Mouse (Mus musculus) retina, postnatal 1 day (tissue): ENCODE measurements around the gene Smarcd3.

Experiments used
- DNase-seq: peaks from one replicate; pipeline ENCODE4 v3.0.0-alpha.2; 2012

Smarcd3 gene

DNA sequence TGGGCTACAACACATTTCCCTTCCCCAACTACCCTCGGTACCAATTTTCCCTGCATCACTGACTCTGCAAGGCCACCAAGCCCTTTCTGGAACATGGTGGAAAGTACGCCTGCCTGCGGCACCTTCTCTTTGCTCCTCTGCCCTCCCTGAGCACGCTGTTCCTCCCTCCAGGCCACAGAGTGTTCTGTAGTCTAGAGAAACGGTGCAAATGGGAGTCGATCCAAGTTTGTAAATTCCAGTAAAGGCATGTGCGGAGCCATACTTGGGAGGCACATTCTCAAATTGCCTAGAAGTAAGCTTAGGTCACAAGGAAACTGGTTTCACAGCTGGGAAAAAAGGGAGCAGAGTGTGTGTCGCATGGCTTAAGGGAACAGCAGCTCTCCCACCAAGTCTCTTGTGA, 4.1 kb downstream of the Smarcd3 start:
- DNase-seq = no peak

DNA sequence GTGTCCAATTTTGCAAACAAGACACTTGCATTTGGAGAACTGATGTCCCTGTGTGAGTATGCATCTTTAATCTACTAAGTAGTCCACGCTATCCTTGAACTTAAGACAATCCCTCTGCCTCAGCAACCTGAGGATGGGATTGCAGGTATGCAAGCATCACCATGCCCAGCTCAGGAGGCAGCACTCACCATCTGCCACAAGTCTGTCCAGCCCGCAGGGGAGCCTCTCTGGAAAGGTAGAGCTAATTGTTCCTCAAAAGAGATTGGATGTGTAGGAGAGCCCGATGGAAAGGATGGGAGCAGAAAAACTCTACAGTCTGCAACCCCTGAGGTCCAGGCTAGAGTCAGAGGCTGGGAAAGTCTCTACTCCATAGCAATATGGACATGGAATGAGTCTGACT, 5.3 kb downstream of the Smarcd3 start:
- no peak for DNase-seq

DNA sequence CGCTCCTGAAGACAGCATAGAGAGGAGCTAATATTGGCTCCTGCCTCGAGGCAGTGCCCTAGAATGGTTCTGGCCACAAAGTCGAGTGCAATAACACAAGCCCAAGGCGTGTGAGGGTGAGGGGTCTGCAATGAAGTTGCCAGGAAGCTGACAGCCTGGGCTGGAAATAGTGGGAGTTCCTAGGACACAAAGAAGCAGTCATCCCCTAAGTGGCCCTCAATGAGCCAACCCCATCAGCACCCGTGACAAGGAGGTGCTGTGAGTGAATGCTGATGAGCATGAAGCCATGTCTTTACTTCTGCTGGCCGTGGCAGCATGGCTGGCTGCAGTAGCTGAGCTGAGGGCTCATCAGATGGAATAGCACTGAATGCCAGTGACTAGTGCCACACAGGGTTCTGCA, 9.1 kb downstream of the Smarcd3 start:
- no peak for DNase-seq

DNA sequence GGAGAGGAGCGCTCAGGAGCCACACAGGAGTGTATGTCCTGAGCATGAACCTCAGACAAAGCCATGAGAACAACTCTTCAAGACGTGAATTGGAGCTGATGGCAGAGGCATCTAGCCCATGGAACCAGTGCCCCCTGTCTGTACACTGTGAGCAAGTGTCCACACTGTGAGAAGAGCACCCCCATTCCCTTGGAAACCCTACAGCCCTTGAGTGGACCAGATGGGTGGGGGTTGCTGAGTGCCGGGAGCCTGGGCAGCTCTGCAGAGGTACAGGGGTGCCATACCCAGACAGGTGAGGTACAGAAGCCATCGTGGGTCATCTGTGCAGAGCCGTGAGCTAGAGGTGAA, 11.9 kb downstream of the Smarcd3 start:
- no peak for DNase-seq

DNA sequence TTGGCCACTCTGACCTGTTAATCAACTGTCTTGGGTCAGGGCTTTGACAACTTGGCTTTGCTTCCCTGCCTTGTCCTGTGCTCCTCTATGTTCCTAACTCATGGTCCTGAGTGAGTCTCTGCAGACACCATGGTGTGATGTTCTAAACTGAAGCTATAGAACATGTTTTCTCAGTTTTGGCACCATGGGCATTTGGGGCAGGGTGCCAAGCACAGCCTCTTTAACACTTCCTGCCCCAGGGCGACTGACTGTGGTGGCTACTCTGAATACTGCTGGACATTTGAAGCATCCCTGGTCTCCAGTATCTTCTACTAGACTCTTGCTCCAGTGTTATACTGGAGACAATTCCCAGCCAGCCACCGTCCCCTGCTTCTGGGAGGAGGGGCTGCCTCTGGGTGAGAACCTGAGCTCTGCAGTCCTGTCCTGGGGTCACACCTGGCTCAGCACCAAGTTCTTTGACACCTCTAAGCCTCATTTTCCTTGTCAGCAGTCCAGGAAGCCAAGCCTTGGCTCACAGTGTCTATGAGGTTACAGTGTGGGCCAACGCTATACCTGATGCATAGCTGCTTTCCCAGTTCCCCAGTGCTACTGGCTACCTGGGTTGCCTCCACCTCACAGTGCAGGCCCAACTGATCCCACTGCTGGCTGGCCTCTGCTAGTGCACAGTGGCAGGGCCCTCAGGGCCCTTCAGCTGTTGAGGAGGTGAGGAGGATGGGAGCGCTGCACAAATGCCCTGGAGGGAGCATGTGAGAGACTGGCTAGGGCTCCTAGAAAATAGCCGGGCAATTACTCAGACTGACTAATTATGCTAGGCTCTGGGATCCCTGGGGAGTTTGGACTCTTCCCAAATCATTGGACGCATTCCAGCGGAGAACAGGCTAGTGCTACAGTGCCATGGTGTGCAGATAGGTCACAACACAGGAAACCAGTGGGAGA, 12.6 kb downstream of the Smarcd3 start:
- peak; percentile 91 for DNase-seq

DNA sequence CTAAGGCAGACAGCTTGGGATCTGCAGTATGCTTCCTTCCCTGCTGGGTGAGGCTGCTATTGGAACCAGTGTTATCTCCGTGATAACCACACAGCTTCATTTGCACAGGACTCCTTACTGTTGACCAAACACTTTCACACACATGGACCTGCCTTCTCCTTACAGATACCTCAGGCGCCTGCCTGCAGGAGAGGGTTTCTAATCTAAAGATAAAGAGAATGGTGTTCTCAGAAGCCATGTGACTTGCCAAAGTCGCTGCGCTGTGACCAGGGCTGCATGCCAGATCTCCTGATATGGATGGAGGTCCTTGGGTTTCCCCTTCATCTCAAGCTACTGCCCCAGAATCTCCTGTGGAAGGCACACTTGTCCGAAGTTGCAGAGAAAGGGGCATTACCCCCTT, 14.8 kb downstream of the Smarcd3 start:
- no peak for DNase-seq

DNA sequence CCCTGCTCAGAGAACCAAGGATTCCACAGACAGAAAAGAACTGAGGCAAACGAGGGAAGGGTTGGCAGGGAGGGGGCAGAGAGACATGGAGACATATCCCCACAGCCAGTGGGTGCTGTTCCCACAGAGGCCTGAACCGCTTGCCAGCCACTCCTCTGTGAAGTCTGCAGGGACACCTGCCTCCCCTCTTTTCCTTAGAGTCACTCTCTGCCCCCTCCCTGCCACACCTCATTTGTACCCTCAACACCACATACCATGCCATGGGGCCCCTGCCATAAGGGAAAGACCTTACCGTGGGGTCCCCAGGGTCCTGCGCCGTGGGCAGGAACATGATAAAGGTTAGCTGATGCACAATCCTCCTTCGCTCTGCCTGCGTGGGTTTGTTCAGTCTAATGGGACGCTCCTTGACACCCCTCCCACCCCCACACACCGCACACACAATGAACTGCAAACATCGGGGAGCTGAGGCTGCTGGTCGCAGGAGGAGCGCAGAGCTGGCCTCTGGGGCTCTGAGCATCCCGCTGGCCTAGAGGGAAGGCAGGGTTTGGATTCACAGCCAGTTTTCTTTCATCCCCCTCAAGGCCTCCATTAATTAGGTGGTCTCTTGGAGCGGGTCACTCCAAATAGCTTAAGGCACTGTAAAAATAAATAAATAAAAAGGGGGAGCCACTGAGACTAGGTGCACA, 18.1 kb downstream of the Smarcd3 start:
- peak; percentile 49 for DNase-seq

DNA sequence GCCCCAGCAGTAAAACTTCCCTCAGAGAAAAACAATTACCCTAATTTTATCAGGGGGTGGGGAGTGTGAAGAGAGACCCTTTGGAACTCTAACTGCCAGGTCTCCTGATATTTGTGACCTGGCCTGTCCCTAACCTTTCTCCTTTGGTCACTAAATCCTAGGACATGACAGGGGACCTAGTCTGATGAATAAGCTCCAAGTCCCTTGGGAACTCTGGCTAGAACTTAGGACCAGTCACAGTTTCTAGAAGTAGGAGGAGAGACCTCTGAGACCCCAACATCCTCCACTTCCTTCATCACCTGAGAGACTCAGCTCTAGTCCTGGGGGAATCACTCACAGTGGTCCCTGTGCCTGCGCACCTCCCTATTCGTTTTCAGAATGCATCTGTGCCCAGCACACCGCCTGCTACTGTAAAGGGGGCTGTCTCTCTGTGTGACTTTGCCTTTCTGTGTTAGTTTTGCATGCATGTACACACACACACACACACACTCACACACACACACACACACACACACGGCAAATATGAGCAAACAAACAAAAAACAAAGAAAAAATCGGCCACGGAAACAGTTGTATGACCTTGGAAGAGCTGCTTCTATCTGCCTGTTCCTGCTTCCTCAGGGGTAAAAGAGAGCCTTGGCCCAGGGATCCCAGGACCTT, 18.8 kb downstream of the Smarcd3 start:
- DNase-seq = no peak

DNA sequence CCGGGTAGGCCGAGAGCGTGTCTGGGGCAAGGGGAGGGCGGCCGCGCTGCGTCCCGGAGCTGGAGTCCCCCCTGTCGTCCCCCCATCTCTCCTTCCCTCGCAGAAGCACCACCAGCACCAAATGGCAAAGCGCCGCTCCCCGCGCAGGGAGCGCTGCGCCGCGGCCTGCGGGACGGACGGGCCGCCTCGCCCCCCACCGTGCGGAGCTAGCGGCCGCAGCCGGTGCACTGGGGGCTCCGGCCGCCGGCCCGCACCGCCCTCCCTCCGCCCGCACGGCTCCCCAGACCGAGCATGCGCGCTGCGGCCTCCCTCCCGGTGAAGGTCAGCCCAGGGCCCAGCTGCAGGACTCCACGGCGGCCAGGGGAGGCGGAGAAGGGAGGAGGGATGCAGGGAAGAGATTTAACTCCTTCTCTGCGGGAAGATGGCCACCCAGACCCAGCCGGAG, 19.5 kb downstream of the Smarcd3 start:
- peak; percentile 96 for DNase-seq

DNA sequence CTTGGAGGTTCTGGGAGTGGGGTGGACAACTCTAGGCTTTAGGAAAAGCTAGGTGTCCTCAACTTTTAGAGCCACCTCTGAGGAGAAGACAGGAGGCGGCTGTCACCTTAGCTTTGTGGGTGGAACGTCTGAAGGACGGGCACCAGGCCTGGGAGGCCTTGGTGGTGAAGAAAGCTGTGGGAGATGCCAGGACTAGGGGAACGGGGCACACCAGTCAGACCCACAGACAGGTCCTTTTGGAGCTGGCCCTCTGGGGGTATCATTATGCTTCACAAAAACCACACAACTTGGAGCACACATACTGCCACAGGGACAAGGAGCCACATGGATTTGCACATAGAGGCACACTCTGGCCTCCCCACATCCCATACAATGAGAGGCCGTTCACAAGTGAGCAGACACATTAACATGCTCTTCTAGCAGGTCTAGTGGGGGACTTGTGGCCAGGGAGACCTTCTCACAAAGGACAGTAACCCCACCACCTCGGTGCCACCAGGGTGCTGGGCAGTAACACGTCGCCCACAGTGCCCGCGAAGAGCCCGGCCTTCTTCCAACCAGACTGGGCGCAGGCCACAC, 20.0 kb downstream of the Smarcd3 start:
- no peak for DNase-seq

DNA sequence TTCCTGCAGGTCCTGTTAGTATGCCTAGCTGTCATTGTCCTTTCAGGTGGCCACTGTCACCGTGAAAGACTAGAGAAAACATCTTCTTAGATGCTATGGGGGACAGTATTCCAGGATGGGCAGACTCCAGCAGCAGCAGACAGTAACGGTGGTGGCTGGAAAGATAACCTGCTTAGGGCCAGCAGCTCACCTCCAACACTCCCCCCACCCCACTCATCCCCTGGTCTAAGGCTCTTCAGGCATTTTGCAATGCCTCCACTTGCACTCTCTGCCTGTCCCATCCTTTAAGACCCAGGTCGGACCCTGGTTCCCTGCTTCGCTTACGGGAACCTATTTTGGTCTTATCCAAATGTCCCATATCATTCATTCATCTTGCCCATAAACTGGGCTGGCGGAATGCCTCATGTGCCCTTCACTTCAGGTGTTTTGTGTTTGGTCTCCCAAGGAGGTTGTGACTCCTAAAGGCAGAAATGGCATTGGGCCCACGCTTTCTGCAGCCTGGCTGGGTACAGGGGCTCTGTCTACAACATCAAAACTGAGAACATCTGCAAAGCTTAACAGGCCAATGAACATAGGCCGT, 20.7 kb downstream of the Smarcd3 start:
- no peak for DNase-seq

DNA sequence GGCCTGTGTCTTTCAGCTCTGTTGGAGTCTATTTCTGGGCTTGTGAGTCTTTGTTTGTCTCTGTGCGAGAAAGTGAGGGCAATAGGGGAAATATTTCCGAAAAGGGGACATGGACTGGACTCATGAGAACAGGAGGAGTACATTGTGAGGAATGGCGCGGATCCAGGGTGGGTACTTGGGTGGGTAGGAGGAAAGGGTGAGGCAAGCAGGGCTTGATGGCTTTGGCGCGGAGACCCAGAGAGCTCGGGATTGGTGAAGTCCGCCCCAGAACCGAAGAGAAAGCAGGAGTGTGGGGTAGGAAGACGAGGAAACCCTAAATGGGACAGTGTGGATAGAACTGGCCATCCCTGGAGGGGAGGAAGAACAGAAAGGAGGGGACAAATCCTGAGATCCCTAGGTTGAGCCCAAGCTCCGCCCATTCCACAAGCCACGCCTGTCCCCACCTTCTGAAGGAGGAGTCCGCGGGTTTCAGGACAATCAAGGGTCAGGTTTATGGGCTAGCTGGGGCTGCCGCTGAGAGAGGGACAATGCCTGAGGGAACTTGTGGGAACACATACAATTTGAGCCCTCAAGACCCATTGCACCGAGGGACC, 21.4 kb downstream of the Smarcd3 start:
- DNase-seq = peak; percentile 85

DNA sequence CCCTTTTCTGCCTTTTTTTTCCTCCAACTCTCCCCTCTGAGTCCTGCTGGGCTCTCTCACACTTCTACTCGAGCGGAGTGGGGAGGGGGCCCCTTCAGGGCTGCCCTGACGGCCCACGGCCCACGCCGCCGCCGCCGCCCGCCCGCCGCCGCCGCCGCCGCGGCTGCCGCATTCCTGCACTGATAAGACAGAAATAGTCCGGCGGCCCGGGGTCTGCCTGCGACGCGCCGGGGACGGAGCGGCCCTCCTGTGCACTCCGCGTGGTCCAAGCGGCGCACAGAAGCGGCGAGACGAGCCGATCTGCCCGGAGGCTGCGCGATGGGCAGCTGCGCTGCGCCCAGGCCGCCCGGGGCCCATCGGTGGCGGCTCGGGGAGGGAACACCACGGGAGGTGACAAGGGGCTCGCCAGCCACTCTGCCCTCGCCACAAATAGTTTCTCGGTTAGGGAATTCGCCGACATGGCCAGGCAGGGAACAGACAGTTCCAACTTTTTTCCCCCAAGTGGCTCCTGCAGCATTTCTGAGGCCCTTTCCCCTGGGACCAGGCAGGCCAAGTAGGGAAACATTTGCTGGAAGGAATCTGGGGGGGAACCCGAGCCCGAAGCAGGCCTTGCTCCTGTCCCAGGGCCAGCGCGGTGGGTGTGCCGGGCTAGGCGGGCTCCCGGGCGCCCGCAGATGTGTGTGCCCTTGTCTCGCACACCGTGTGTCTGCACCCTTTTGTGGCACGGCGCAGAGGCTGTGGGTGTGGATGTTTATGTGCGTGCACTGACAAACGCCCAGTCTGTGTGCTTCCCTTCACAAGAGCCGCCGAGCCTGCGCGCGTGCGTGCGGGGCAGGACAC, 22.1 kb downstream of the Smarcd3 start:
- DNase-seq = peak; percentile 88

DNA sequence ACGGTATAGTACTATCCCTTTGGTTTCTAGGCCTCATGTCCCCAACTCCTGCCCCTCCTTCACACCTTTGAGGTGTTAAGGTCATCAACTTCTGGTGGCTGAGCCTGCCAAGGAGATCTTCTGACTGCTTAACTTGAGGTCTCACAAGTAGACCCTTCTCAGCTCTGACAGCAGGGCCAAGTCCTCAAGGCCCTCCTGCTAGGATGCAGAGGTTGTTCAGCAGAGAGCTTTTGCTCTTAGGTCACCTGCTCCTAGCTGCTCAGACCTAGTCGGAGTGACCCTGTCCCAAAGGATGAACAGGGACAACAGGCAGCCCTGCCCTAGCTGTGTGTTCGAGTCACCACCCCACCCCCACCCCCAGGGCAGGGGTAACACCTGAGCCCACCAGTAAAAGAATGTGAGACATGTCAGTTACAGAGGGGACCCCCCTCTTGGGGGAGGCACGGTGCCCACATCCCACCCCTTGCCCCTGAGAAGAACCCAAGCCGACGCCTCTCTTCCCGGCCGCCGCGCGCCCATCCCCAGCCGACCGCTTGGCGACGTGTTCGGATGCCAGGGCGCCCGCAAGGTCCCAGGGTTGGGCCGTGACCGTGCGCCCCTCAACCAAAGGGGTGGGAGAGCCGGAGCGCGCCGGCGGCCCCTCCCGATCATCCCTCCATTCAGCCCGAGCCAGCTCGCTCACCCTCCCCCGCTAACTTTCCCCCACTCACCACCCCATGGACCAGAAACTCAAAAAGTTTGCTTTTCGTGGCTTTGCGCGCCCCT, 23.0 kb downstream of the Smarcd3 start:
- DNase-seq = peak; percentile 11

DNA sequence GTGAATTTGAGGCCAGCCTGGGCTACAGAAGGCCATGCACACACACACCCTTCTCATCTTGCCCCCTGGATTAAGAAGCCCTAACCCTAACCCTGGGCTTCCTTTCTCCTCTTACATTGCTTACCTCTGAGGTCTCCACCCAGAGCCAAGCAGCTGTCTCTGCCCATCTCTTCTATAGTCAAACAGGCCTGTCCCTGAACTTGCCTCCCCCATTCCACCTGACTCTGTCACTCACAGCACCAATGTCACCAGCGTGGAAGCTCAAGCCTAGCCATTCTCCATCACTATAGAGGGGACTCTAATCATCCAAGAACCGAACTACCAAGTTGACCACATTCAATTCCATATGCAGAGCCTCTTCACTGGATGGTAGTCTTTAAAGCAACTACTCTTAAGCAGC, 24.0 kb downstream of the Smarcd3 start:
- DNase-seq = no peak

DNA sequence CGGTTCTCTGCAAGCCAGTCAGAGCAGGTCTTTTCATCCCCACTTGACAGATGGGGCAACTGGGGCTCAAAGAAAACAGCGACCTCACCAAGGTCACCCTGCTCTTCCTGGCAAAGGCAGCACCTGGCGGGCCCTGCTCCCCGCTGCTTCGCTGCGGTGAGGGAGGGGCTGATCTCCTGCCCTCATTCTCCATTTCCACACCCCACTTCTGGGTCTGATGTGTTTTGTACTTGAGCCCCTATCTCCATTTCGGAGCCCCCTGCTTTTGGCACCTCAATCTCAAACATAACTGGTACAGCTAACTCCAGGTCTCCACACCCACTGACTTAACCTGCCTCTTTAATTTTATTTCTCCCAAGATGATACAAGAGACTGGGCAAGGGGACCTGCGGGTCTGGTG, 25.1 kb downstream of the Smarcd3 start:
- no peak for DNase-seq

DNA sequence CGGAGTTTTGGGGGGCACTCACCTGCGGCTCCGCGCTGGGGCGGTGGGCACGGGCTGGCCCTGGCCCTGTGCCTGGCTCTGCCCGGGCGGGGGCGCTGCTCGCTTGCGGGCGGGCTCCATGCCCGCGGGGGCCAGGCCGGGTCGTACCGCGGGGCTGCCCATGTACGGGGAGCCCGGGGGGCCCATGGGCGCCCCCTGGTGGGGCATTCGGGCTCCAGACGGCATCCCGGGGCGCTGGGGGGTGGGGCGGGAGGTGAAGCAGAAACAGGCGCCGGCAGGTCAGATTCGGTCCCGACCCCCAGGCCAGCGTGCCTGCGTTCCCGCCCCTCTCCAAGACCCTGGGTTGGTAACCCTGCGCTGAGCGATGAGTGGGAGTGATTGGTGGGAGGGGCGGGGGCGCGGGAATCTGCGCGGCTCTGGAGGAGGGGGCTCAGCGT, 25.6 kb downstream of the Smarcd3 start:
- DNase-seq = peak; percentile 76

DNA sequence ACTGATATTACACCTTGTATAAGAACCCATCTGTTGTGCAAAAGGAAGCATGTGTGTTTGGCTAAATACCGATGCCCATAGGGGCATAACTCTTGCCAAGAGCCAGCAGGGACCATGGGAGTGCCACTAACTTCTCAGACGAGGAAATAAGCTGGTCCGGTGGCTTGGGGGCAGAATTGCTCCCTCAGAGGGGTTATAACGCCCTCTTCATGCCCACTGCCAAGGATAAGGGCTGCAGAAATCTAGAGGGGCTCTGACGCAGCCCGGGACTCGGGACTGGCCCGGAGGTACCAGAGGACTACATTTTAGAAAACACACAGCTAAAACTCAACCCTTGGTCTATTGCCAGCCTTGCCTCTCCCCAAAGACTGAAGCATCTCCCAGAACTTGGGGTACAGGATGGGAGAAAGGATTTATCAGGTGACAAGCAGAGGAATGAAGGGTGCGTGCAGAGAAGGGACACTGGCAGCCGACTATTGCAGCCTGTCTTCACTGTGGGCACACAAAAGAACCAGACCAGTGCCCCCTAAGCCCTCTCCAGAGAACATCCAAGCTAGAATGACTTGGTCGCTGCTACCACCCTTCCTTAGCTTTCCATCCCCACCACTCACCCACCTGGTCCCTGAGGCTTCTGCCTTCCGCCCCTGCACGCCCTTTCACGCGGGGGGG, 26.2 kb downstream of the Smarcd3 start:
- DNase-seq = peak; percentile 11

DNA sequence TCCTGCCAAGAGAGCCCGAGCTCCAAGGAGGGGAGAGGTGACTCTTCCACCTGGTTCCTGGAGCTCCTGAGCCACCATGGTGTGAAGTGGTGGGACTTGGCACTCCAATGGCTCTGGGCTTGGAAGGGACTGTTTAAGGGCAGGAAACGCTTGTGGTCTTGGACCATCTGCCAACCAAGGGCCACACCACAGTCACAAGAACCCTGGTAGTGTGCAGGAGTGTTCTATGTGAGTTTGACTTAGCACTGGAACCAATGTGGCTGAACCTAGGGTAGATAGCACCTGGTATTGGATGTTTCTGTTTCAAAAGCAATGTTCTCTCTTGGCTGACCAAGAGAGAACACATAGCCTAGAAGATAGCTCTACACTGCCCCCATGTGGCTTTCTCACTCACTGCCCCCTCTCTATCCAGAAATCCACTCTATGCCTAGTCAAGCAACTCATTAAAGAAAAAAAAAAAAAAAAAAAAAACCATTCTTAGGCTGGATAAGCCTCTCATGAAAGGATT, 26.9 kb downstream of the Smarcd3 start:
- peak; percentile 89 for DNase-seq
